Mouse (Mus musculus) kidney, postnatal 10 days (tissue): Measurements from ENCODE around the gene Vmn1r130.
"Not testable (repeated sequence)": the region's sequence is repeated elsewhere in the genome, so short reads cannot be mapped to it uniquely, and the experiment has no call there.

Source experiments
- DNase-seq: peaks from one replicate; pipeline ENCODE4 v3.0.0; 2021; ENCODE audit warnings: mixed read lengths

Vmn1r130 gene

DNA sequence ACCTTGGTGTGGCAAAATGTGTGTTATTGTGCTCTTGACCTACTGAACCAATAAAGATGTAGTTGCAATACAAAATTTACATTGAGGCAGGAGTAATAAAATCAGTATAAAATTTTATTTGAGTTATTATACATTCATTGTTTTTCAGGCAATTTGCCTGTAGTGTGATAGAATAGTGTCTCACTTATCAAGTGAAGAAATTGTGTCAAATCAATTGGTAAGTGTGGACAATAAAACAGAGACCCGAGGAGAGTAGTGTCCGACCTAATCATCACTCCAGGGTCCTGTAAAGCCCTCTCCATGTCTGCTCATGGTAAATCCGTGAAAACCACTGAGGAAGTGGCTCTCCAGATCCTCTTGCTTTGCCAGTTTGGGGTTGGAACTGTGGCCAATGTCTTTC, at the start of gene Vmn1r130:
Gene Vmn1r130, plus strand, starts transcription at position 301 of the 400 bp plus-strand sequence.
- not testable (repeated sequence) for DNase-seq

DNA sequence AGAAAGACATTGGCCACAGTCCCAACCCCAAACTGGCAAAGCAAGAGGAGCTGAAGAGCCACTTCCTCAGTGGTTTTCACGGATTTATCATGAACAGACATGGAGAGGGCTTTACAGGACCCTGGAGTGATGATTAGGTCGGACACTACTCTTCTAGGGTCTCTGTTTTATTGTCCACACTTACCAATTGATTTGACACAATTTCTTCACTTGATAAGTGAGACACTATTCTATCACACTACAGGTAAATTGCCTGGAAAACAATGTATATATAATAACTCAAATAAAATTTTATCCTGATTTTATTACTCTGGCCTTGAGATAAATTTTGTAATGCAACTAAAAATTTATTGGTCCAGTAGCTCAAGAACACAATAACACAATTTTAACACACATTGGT, 34.4 kb downstream of the Vmn1r130 start, which contains the start of gene Vmn1r131:
Gene Vmn1r131, minus strand, starts transcription at position 101 of the 400 bp plus-strand sequence.
- DNase-seq: not testable (repeated sequence)
